Mouse (Mus musculus) frontal cortex, postnatal 25 days (tissue): ENCODE measurements at regions not wholly inside any gene's neighbourhood (a gene's known extent, or its start where the extent isn't known, plus 50 kb on each side); places are given as distances from the start of the nearest gene placed in this dataset.
A peak's percentile ranks its signal among the peaks of the same experiment; 100 is the strongest.

Experiments used
- DNase-seq, 2 experiments: peaks; one replicate each; pipeline ENCODE4 v3.0.0; 2022; ENCODE audit warnings: low spot score in 2 of 2

DNA sequence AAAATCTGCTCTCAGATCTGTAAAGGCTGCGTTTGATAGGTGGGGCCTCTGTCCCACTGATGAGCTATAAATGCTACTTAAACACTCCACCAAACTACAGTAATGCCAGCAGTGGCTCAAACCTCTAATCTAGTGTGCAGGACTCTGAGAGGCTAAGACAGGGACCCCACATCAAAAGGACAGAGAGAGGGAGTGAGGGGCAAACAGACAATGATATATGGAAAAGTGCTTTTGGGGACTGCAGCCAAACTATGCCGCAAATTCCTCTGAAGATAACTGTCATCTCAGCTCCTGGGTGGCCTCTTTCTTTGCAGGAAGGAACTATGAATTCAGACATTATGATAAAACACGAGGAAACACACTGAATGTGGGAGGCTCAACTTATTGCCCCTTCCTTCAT is 138.9 kb upstream of the Ddit4l start:
- no peak for DNase-seq

- DNase-seq = no peak
Measured at GRCm38 (mm10) chr3:137482971-137483370, 138.4 kb upstream of the Ddit4l start.

- no peak for DNase-seq
Measured at GRCm38 (mm10) chr3:137489592-137489991, 131.8 kb upstream of the Ddit4l start.

- DNase-seq = no peak
Measured at GRCm38 (mm10) chr3:137491508-137492019, 129.8 kb upstream of the Ddit4l start.

DNA sequence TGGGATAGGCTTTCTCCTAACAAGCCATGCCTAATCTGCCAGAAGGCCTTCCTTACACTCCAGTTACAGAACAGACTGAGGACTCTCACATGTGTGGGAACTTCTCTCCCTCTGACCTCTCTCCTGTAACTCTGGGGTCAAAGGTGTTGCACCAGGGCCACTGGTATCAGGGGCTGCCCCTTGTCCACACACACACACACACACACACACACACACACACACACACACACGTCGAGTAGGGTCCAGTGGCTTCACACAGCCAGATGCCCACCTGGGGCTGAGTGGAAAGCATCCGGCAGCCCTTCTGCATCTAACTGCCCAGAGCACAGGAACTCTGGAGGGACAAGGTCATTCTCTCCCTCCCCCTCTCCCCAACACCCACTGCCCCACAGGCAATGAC is 123.1 kb upstream of the Ddit4l start:
- DNase-seq = no peak

DNA sequence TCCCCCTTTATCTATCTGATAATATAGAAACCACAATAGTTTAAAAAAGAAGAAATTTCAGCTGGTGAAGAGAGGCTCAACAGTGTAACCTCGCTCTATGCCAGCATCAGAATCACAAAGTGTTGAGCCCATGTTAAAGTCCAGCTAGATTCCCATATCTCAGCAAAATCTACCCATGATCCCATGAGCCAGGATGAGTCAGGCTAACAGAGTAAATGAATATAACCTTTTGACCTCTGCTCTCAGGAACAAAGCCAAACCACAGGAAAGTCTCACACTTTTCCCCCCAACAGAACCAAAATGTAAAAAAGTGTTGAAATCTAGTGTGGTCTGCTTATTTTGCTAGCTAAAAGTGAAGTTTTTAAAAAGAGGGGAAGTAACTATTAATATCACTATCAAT is 110.1 kb upstream of the Ddit4l start:
- DNase-seq = no peak

DNA sequence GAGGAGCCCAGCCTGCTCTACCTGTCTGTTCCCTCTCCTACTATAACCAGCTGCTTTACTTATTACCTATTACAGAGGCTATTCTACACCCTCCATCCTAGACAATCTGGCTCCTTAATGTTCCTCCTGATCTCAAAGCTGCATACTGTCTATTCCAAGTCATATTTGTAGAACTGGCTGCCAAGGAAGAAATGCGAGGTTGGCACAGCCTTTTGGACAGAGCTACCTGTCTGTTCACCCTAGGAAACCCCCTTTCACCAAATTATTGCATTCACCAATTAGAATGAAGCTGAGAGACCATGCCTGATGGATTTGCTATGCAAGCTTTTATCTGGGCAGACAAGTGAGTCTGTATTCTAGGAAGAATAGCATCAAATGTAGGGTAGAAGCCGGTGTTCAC is 109.0 kb upstream of the Ddit4l start:
- no peak for DNase-seq

DNA sequence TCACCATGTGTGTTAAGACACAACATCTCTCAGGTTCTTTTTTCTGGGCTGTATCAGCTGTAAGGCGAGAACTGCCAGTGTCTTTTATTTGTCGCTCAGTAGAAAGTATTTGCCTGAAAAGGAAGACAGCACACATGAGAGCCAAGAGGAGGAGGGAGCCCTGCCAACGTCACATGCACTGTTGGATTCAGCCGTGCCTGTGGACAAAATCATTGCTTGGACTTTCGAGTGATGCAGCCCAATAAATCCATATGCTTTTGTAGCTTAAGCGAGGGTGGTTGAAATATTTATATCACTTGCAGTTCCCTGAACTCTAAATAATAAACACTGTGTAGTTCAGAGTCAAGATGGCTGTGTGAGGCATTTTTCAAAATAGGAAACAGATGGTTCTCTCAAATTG is 108.4 kb upstream of the Ddit4l start:
- peak; percentile 17 to 30 for DNase-seq

GRCm38 (mm10) chr3:137514238-137514637 is 107.2 kb upstream of the Ddit4l start:
- DNase-seq = no peak

DNA sequence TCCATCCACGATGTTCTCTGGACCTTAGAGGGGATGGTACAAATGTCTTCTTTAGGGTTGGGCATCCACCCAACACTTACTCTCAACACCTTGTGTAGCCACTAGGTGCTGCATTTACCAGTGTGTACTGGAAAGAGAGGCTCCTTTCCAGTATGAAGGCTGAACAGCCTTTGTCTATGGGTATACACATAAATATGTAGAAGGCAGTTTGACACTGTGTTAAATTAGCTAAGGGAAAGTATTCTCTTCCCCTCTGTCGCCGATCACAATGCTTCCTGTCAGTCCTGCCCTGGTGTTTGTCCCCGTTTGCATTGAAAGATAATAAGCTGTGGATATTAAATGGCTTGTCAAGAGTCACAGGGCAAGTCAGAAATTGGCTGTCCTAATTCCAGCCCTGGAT is 104.0 kb upstream of the Ddit4l start:
- no peak for DNase-seq

GRCm38 (mm10) chr3:137520191-137520590 is 101.2 kb upstream of the Ddit4l start:
- no peak for DNase-seq

GRCm38 (mm10) chr3:137525606-137526575 is 95.5 kb upstream of the Ddit4l start:
- DNase-seq = no peak

DNA sequence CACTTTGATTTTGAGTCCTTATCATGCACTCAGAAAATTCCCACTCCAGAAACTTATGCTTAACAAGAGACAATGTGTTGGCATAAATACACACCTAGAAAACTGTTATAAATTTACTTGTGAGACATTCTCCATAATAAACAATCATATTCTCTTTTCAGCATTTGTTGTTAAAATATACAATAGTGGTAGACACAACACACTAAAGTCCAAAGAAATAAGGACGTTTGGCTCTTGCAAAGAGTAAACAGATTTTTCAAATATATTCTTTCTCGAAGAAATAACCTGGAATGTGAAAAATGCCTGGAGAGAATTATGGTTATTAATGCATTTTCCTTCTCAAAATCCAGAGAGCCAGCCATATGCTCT is 91.8 kb upstream of the Ddit4l start:
- no peak for DNase-seq

- DNase-seq = no peak
Measured at GRCm38 (mm10) chr3:137529961-137530609, 91.3 kb upstream of the Ddit4l start.

- no peak for DNase-seq
Measured at GRCm38 (mm10) chr3:137541666-137542065, 79.7 kb upstream of the Ddit4l start.

- DNase-seq = no peak
Measured at GRCm38 (mm10) chr3:137542343-137542742, 79.1 kb upstream of the Ddit4l start.

DNA sequence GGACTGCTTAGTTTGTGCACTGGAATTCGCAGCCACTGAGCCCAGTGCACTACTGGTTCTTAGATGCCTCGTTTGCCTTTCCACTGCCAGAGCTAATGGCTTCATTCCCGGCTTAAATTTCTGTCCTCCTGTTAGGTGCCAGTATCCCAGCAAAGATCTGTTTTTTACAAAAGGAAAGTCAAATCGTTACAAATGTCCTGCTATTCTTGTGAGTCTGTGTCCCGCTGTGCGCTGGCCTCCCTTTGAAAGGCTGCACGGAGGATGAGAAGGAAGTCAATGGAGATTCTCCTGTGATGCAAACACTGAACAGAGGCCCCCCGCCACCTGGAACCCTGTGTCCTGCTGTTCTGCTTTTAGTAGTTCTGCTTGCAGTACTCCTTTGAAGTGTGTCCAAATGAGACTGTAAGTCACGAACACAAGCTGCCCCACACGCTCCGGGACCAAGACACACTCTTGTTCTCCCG is 74.0 kb upstream of the Ddit4l start:
- no peak for DNase-seq

- DNase-seq = no peak
Measured at GRCm38 (mm10) chr3:137547938-137548337, 73.5 kb upstream of the Ddit4l start.

GRCm38 (mm10) chr3:137550708-137551107 is 70.7 kb upstream of the Ddit4l start:
- DNase-seq = no peak

- DNase-seq = no peak
Measured at GRCm38 (mm10) chr3:137552472-137553336, 68.7 kb upstream of the Ddit4l start.

- DNase-seq = peak in 1 of 2 experiments; percentile 14
Measured at GRCm38 (mm10) chr3:137560851-137561449, 60.5 kb upstream of the Ddit4l start.
